Mouse (Mus musculus) small intestine, adult 2 months (tissue): Measurements from ENCODE around the gene Taf1d. TPM values are rescaled to one million over a fixed set of nuclear protein-coding genes. Genes with fewer than 3 reads are reported as not detected.

Experiments used
- H3K27ac ChIP-seq: fragments of 200-500 bp; 2 replicates; pipeline ENCODE4 v1.5.1; 2012; ENCODE audit warnings: low read depth, low read length, control low read depth, inconsistent platforms; ENCODE audit not compliant: insufficient read depth
- H3K27me3 ChIP-seq: fragments of 200-500 bp; 2 replicates; pipeline ENCODE4 v1.6.1; 2012; ENCODE audit warnings: mild to moderate bottlenecking, moderate library complexity, low read length, inconsistent platforms; ENCODE audit not compliant: control insufficient read depth, insufficient read depth
- H3K36me3 ChIP-seq: fragments of 200-500 bp; 2 replicates; pipeline ENCODE4 v1.6.1; 2012; ENCODE audit warnings: mild to moderate bottlenecking, low read length, control low read depth, inconsistent platforms; ENCODE audit not compliant: control insufficient read depth, insufficient read depth
- H3K4me1 ChIP-seq: fragments of 200-500 bp; 2 replicates; pipeline ENCODE4 v1.6.1; 2012; ENCODE audit warnings: low read length, inconsistent platforms, mixed read lengths; ENCODE audit not compliant: control insufficient read depth, insufficient read depth, insufficient read length
- H3K4me3 ChIP-seq: fragments of 200-500 bp; 2 replicates; pipeline ENCODE4 v1.5.1; 2012; ENCODE audit warnings: low read depth, mild to moderate bottlenecking, control low read depth, inconsistent platforms, low read length, moderate library complexity
- CTCF ChIP-seq: fragments of 200-500 bp; IDR thresholded peaks from 2 replicates; pipeline ENCODE4 v1.5.1; 2012; ENCODE audit warnings: low read depth, mild to moderate bottlenecking, control low read depth, inconsistent platforms, low read length, moderate library complexity, mixed read lengths; ENCODE audit not compliant: insufficient replicate concordance, insufficient read length; ENCODE audit errors: extremely low read depth
- POLR2A ChIP-seq: fragments of 200-500 bp; IDR thresholded peaks from 2 replicates; pipeline ENCODE4 v1.6.1; 2012; ENCODE audit warnings: low read depth, mild to moderate bottlenecking, control low read depth, inconsistent platforms, low read length, moderate library complexity
- WGBS: fragments of 180-500 bp; shearing (Covaris S2); methylation state at CpG from one replicate; pipeline ENCODE4 v1.1.7; 2018; 5-methylcytosine and 5-hydroxymethylcytosine counted together
- polyA plus RNA-seq: library from polyadenylated mRNA; depleted of rRNA; stranded (reverse); fragments of >200 nt; gene quantifications from 2 replicates; pipeline ENCODE4 v1.2.3, GENCODE M21; 2012

Gene Taf1d
- polyA plus RNA-seq, 1 experiment, result 3.9 TPM

- Histone ChIP-seq H3K4me3 (no peak overlapping the region), H3K27ac (no peak overlapping the region), H3K36me3 (peaks cover 44% of the 10 kb centered on the region), H3K27me3 (no peaks in the 10 kb centered on the region), H3K4me1 (no peaks in the 10 kb centered on the region)
- WGBS, result 63% methylated on average over 2 of the region's 2 CpGs
- no peak for TF ChIP-seq CTCF
- no peak for TF ChIP-seq POLR2A
These were observed 12.2 kb downstream of the Taf1d start for GRCm38 (mm10) chr9:15318170-15318742.

GRCm38 (mm10) chr9:15337776-15338175, 31.8 kb downstream of the Taf1d start:
- WGBS, result 84% methylated on average over 4 of the region's 4 CpGs
- no peak overlapping the region for H3K27ac ChIP-seq
- H3K4me1 ChIP-seq, result no peaks in the 10 kb centered on the region
- no peaks in the 10 kb centered on the region for H3K27me3 ChIP-seq
- TF ChIP-seq CTCF (no peak), POLR2A (no peak)
- peaks cover 56% of the 10 kb centered on the region for H3K36me3 ChIP-seq
- no peak overlapping the region for H3K4me3 ChIP-seq

- 92% methylated on average over 2 of the region's 2 CpGs for WGBS
These were observed 43.9 kb downstream of the Taf1d start for GRCm38 (mm10) chr9:15349925-15350324.

GRCm38 (mm10) chr9:15356916-15357483, 51.0 kb downstream of the Taf1d start:
- no peak overlapping the region for H3K27ac ChIP-seq

More at GRCm38 (mm10) chr9:15349925-15350324, 43.9 kb downstream of the Taf1d start:
- Histone ChIP-seq H3K27me3 (no peaks in the 10 kb centered on the region), H3K27ac (no peak overlapping the region), H3K4me1 (no peaks in the 10 kb centered on the region), H3K4me3 (no peak overlapping the region), H3K36me3 (peaks cover 18% of the 10 kb centered on the region)
- no peak for TF ChIP-seq POLR2A
- no peak for TF ChIP-seq CTCF

GRCm38 (mm10) chr9:15357484-15358275, 51.7 kb downstream of the Taf1d start, which contains the start of gene Cep295:
TSS of gene Cep295 (minus strand) at chr9:15357788.
- Histone ChIP-seq H3K4me1 (no peaks in the 10 kb centered on the region; the same call in 1 of the 2 replicates), H3K4me3 (peak within 1 kb of the TSS; percentile 85), H3K36me3 (no peaks in the 10 kb centered on the region), H3K27ac (peak within 1 kb of the TSS; percentile 44), H3K27me3 (no peaks in the 10 kb centered on the region)
- WGBS, result under 1% methylated on average over 60 of the region's 60 CpGs
- TF ChIP-seq POLR2A (peak; percentile 71), CTCF (no peak)

More at GRCm38 (mm10) chr9:15356916-15357483, 51.0 kb downstream of the Taf1d start:
- Histone ChIP-seq H3K36me3 (peaks cover 2% of the 10 kb centered on the region; the same call in 1 of the 2 replicates), H3K4me3 (peak overlapping the region; percentile 85), H3K27me3 (no peaks in the 10 kb centered on the region), H3K4me1 (no peaks in the 10 kb centered on the region; the same call in 1 of the 2 replicates)
- WGBS, result under 1% methylated on average over 9 of the region's 9 CpGs
- TF ChIP-seq CTCF, result no peak
- TF ChIP-seq POLR2A, result no peak

- WGBS, result 62% methylated on average over 1 of the region's 1 CpGs
- Histone ChIP-seq H3K36me3 (no peaks in the 10 kb centered on the region), H3K27me3 (no peaks in the 10 kb centered on the region), H3K4me3 (no peak overlapping the region), H3K4me1 (no peaks in the 10 kb centered on the region), H3K27ac (no peak overlapping the region)
- TF ChIP-seq POLR2A (no peak), CTCF (no peak)
These were observed 58.8 kb downstream of the Taf1d start for GRCm38 (mm10) chr9:15364843-15365242.

GRCm38 (mm10) chr9:15365856-15366255, 59.8 kb downstream of the Taf1d start:
- Histone ChIP-seq H3K27ac (no peak overlapping the region), H3K36me3 (no peaks in the 10 kb centered on the region), H3K4me1 (no peaks in the 10 kb centered on the region), H3K27me3 (no peaks in the 10 kb centered on the region), H3K4me3 (no peak overlapping the region)
- no peak for TF ChIP-seq POLR2A
- TF ChIP-seq CTCF, result no peak
- 82% methylated on average over 1 of the region's 1 CpGs for WGBS
